Mouse (Mus musculus): ENCODE results near the gene Plekhg6.

The Plekhg6 gene

GRCm38 (mm10) chr6:125380372-125381360 lies at the start of gene Plekhg6:
Gene Plekhg6 (minus strand): TSS chr6:125380793.
- DNase-seq, result no peak

- DNase-seq, result no peak
Observed at GRCm38 (mm10) chr6:125429741-125430140, 49.1 kb upstream of the Plekhg6 start.

- DNase-seq, result peak; percentile 89 to 91
Observed at GRCm38 (mm10) chr6:125426383-125427360, 46.1 kb upstream of the Plekhg6 start.

- peak; percentile 24 to 47 for DNase-seq
Observed at GRCm38 (mm10) chr6:125425205-125426090, 44.9 kb upstream of the Plekhg6 start.

- no peak for DNase-seq
Observed at GRCm38 (mm10) chr6:125424156-125424555, 43.6 kb upstream of the Plekhg6 start.

GRCm38 (mm10) chr6:125423507-125423906 lies 42.9 kb upstream of the Plekhg6 start:
- no peak for DNase-seq

GRCm38 (mm10) chr6:125423099-125423498 lies 42.5 kb upstream of the Plekhg6 start:
- no peak for DNase-seq

- peak; percentile 51 to 56 for DNase-seq
Observed at GRCm38 (mm10) chr6:125422051-125422822, 41.6 kb upstream of the Plekhg6 start.

- DNase-seq, result no peak
Observed at GRCm38 (mm10) chr6:125420458-125421063, 40.0 kb upstream of the Plekhg6 start.

GRCm38 (mm10) chr6:125418744-125419143 lies 38.2 kb upstream of the Plekhg6 start:
- DNase-seq, result peak; percentile 83 to 84

GRCm38 (mm10) chr6:125413326-125413725 lies 32.7 kb upstream of the Plekhg6 start:
- DNase-seq, result no peak

- no peak for DNase-seq
Observed at GRCm38 (mm10) chr6:125411661-125412060, 31.1 kb upstream of the Plekhg6 start.

- DNase-seq, result no peak
Observed at GRCm38 (mm10) chr6:125410995-125411547, 30.5 kb upstream of the Plekhg6 start.

- no peak for DNase-seq
Observed at GRCm38 (mm10) chr6:125410551-125410950, 30.0 kb upstream of the Plekhg6 start.

- DNase-seq, result no peak
Observed at GRCm38 (mm10) chr6:125407657-125408056, 27.1 kb upstream of the Plekhg6 start.

GRCm38 (mm10) chr6:125407224-125407623 lies 26.6 kb upstream of the Plekhg6 start:
- DNase-seq, result no peak

- DNase-seq, result no peak
Observed at GRCm38 (mm10) chr6:125405461-125406382, 25.1 kb upstream of the Plekhg6 start.

GRCm38 (mm10) chr6:125389853-125390252 lies 9.3 kb upstream of the Plekhg6 start:
- no peak for DNase-seq

- DNase-seq, result no peak
Observed at GRCm38 (mm10) chr6:125386080-125386479, 5.5 kb upstream of the Plekhg6 start.
